Mouse (Mus musculus) frontal cortex, postnatal 36 days (tissue): Measurements from ENCODE around the gene Gm42906.

Experiments
- DNase-seq, 2 experiments: peaks; one replicate each; pipeline ENCODE4 v3.0.0; 2022; ENCODE audit warnings: low spot score in 2 of 2

The Gm42906 gene

DNA sequence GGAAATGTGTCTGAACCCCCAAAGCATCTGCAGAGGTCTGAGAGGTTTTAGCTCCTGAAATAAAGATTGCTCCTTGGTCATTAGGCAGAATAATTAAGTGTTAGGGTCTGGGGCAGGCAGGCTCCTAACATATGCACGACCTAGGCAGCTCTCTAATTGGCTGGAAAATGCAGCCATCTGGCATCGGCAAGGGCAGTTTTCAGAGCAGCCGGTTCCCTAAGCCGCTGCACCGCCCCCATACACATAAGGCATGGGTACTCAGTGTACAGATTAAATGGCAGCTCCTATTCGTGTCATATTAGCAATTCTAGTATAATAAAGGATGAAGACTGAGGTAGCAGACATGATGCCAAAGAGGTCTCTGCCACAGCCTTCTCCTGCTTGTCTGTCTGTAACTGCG, 400.8 kb downstream of the Gm42906 start:
- DNase-seq, result no peak

DNA sequence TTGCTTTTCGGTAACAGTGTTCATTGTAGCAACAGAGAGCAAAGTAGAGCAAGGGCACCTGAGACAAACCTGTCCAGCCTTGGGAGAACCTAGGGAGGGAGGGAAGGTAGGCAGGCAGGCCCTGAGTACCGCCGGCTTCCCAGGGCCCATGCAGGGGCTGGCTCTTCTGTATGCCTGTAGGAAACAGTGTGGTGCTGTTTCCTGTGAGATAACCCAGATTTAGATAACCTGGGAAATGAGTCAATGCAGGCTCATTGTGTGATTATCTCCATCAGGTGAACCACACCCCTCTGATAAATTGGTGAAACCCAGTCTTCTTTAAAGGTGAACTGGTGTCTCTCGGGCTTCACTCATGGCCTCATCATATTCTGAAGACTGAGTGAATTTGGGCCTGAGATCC, 401.9 kb downstream of the Gm42906 start:
- no peak for DNase-seq

GRCm38 (mm10) chr5:151024483-151024882, 403.5 kb downstream of the Gm42906 start:
- no peak for DNase-seq

- DNase-seq, result peak; percentile 36 to 51
These were observed 404.5 kb downstream of the Gm42906 start for GRCm38 (mm10) chr5:151023461-151023860.

- peak in 1 of 2 experiments; percentile 20 for DNase-seq
These were observed 405.0 kb downstream of the Gm42906 start for GRCm38 (mm10) chr5:151022939-151023338.

- peak in 1 of 2 experiments; percentile 49 for DNase-seq
These were observed 405.9 kb downstream of the Gm42906 start for GRCm38 (mm10) chr5:151022026-151022425.

- DNase-seq, result no peak
These were observed 407.1 kb downstream of the Gm42906 start for GRCm38 (mm10) chr5:151020831-151021230.

- peak in 1 of 2 experiments; percentile 32 for DNase-seq
These were observed 407.7 kb downstream of the Gm42906 start for GRCm38 (mm10) chr5:151020031-151020820.

DNA sequence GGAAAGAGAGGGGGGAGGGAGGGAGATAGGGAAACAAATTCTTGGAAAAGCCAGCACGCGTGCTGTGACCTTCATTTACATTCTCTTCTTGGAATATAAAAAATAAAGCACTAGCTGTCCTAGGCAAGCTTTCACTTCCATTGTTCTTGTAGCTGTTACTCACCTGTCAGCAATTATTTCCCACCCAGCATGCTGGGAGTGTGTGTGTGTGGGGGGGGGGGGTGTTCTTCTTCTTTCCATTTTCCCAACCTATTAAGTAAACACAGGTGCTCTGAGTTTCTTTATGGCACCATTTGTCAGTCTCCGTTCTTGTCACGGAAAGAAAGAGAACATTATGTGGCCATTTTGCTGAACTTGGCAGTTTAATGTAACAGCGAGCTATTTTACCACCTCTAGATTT, 409.0 kb downstream of the Gm42906 start:
- DNase-seq, result no peak

DNA sequence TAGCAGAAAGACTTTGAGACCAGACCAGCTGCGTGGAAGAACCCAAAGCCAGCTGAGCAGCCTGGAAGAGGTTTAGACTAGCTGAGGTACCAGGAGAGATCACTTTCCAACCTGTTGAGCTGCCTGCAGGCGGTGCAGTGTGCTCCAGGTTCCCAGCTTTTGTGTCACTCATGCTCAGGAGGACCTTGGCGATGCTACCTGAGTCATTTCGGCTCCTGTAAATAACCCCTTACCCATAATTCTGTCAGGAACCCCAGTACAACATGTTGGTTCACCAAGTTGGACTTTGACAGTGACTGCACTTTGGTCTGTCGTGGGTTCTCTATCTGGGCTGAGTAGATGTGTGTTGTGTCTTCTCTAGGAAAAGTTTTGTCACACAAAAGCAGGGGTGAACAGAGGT, 409.5 kb downstream of the Gm42906 start:
- DNase-seq, result no peak
